Mouse (Mus musculus) thymus, postnatal 4 days (tissue): ENCODE data around the gene Gm10382.

Source experiments
- DNase-seq: peaks from one replicate; pipeline ENCODE4 v3.0.0; 2021

The Gm10382 gene

DNA sequence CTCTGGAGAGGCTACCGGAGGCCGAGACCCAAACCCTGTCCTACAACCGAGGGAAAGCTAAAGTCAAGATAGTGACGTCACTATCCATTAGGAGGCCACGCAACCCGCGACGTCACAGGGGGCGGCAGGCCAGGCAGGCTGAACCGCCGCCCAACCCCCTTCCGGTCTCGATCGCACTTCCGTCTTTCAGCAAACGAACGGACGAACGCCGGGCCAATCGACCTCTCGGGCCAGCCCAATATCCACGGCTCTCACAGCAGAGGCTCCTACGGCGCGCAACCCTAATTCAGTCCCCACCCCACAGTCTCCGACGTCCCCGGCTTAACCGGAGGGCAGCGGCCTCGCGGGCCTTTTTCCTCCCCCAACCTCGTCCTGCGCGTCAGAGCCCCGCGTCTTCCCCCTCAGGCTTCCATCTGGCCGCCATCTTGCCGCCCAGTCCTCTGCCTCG lies at the start of gene Gm10382:
Gene Gm10382 (plus strand): TSS at position 192 of the 448 bp plus-strand sequence.
- peak; percentile 86 for DNase-seq

DNA sequence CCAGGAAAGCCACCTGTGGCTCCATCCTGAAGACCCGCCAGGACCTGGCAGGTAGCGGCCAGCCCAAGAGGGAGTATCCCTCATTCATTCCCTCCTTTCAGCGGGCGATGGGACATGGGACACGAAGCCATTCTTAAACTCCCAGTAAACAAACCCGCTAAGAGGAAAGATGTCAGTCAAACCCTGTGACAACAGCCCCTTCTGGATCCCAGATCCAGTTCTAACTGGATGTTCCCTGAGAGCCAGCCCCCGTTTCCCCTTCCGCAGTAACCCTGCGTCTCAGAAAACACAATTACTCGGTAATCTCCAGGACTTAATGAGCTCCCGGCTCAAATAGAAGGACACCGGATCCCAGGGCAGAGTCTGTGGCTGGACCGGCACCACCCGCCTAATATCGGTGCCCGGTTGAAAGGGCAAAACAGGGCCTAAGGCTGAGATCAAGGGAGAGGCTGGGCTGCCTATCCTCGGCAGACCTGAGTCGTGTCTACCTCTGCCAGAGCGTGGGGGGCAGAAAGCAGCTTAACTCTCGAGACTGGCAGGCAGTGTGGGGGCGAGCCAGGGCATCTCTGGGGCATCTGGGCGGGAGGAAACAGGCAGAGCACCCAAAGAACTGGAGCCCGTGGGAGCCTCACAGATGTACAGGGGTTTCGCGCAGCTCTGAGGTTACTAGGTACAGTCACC lies 49.1 kb upstream of the Gm10382 start:
- DNase-seq = peak; percentile 58

DNA sequence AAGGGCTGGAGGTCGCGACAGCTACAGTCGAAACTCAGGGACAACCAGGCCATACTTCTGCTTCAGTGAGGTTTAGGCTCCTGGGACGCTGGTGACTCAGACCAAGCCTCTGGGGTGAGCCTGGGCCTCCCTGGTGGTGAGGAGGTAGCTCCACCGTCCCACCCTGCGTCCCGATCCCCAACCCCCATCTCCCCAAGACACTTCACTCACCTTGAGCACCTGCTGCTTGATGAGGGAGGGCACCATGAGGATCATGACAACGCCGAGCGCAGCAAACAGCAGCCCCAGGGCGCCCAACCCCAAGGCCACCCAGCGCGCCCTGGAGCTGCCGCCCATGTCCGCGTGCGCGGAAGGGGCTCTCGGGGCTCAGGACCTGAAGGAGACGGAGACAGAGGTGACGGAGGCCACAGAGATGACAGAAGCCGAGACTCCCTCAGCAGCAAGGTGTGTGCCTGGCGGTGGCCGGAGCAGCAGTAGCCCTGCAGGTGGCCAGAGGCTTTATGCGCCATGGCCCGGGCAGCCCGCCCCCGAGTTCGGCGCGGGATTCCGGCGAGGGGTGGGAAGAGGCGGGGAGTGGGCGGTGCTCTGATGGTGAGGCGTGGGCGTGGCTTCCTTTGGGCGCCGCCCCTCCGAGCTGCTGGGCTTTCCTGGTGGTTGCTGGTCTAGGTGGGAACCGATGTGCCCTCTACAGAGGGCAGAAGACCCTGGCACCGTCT lies 48.4 kb upstream of the Gm10382 start, which contains the start of gene Scarb1:
Gene Scarb1 (minus strand): TSS at position 548 of the 716 bp plus-strand sequence.
- DNase-seq = peak; percentile 94

GRCm38 (mm10) chr5:125341459-125342090 lies 47.5 kb upstream of the Gm10382 start:
- no peak for DNase-seq

- DNase-seq = no peak
These were observed 44.8 kb upstream of the Gm10382 start for GRCm38 (mm10) chr5:125344296-125344695.

- no peak for DNase-seq
These were observed 41.1 kb upstream of the Gm10382 start for GRCm38 (mm10) chr5:125348067-125348466.

- DNase-seq = peak; percentile 83
These were observed 40.6 kb upstream of the Gm10382 start for GRCm38 (mm10) chr5:125348487-125348886.

DNA sequence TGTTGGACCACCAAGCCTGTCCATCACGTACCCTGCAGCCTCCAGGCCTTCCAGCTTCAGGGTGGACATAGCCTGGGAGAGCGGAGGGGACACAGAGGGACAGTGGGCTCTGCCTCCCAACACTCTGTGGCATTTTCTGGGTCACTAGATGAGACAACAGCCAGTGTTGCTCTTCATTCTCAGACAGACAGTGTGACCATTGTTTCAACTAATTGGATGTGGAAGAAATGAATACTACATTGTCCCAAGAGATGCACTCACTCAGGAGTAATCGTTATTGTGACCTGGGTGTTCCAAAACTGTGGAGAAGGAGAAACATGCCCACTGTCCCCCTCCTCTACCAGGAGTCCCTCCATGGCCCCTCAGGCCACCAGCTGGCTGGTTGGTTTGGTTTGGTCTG lies 39.7 kb upstream of the Gm10382 start:
- no peak for DNase-seq

DNA sequence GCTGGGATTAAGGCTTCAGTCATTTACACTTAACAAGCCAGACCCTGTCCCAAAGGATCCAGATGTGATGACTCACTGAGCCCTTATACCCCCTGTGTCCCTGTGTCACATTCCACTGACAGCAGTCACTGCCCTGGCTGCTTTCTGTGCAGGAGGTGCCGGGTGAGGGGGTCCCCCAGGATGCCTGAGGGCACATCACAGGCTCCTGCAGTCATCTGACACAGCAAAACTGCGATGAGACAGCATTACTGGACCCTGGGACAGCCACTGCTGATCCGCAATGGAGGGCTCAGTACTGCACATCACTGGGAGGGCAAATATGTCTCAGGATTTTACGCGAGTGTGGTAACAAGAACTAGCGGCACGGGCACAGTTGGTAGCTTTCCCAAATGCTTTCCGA lies 38.1 kb upstream of the Gm10382 start:
- no peak for DNase-seq

GRCm38 (mm10) chr5:125351939-125352338 lies 37.2 kb upstream of the Gm10382 start:
- DNase-seq = no peak

DNA sequence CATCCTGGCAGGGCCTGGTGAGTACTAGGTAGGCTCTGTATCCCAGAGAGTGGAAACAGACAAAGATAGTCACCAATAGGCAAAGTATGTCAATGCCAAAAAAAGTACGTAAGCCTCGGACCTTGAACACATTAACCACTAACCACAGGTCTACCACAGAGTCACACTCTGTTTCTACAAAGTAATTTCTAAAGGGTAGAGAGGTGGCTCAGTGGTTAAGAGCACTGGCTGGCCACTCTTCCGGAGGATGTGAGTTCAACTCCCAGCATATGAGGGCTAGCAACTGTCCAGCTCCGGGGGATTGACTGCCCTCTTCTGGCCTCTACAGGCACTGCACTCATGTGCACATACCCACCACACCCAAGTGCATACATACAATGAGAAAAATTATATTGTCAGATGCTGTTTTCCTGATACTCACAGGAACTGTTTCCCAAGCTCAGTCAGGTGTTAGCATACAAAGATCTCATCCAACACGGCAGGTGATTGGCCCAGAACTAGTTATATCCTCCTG lies 36.3 kb upstream of the Gm10382 start:
- no peak for DNase-seq

DNA sequence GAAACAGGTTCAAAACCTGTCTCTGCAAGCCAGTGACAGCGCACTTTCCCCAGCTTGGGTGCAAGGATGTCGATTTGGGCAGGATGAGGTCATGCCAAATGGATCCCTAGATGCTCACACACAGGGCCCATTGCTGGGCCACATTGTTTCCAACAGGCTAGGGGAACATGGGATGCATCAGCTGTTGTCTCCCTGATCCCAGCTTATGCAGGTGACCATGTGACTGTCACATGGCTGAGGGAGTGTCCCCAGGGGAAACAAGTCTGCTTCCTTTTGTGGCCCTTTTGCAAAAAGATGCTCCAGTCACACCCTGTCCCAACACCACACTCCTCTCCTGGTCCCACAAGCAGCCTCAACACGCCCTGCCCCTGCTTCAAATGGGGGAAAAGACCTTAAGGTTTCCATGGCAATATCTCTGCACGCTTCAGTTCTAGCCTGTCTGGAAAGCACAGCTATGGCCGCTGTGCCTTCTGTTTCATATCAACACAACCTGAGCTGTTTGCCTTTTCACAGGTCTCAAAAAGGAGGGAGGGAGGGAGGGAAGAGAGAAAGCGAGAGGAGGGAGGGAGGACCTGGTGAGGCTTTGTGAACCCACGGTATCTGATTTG lies 34.1 kb upstream of the Gm10382 start:
- DNase-seq = no peak

DNA sequence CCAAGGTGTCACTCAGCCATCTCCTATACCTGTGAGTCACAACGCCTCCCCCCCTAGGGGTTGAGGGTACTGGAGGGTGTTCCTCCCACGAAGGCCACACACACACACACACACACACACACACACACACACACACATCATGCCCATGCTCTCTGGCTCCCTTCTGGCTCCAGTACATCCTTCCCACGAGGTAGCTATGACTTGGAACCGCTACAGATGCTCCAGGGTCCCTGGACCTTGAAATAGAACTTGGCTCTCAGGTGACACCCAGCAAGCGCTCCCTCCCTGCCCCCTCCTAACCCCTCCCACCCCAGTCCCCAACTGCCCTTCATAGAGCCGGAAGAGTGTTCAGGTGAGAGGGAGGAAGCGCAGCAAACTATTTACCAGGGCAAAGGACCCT lies 33.5 kb upstream of the Gm10382 start:
- DNase-seq = no peak

GRCm38 (mm10) chr5:125357543-125358269 lies 31.4 kb upstream of the Gm10382 start:
- DNase-seq = no peak

DNA sequence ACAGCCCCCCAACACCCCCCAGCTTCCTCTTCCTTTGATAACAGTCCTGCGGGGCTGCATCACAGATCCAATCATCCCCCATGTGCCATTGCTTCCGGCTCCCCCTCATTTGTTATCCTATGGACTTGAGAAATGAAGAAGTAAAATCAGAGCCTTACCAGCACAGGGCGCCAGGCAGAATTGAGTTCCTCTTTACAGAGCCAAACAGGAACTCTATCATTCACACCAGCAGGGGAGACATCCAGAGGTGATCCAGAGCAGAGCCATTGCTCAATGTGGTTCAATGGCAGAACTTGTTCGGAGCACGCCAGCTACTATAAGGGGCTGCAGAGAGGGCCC lies 30.9 kb upstream of the Gm10382 start:
- DNase-seq = no peak

GRCm38 (mm10) chr5:125360566-125360965 lies 28.6 kb upstream of the Gm10382 start:
- DNase-seq = no peak

- DNase-seq = no peak
These were observed 28.1 kb upstream of the Gm10382 start for GRCm38 (mm10) chr5:125360981-125361510.

DNA sequence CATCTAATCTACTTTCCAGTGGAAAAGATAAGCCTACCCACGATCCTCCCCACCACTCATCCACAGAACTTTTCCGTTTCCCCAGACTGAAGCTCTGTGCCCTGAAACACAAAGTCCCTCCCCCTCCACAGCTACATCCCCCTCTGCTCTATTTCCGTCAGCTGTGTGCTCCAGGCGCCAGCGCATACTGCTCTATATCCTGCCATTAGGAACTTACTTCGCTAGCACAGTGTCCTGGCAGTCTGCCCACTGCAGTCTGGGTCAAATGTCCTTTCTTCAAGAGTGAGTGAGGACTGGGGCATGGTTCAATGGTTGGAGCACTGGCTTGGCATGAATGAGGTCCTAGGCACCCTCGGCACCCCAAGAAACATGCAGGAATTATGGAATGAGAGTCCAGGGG lies 25.2 kb upstream of the Gm10382 start:
- DNase-seq = no peak

- DNase-seq = no peak
These were observed 24.2 kb upstream of the Gm10382 start for GRCm38 (mm10) chr5:125364851-125365429.

DNA sequence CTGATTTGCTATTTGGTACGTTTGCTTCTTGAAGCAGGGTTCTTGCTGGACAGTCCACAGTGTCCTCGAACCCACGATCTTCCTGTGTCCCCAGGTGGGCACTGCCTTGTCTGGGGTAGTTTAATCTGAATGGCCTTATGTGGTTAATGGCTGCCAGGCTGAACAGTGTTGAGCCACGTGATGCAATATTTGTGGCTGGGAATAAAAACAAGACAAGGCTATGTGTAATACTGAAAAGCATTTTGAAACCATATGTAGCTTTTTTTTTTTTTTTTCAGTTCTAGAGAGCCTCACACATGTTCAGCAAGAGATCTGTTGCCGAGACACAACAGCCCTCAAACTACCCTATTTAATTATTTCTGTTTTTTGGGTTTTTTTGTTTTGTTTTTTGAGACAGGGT lies 21.0 kb upstream of the Gm10382 start:
- DNase-seq = no peak

GRCm38 (mm10) chr5:125368568-125368967 lies 20.6 kb upstream of the Gm10382 start:
- DNase-seq = peak; percentile 72
